Mouse (Mus musculus) retina, embryonic 14.5 days (tissue): ENCODE results near the gene Enkur.
A peak's percentile ranks its signal among the peaks of the same experiment; 100 is the strongest.
"Not testable (repeated sequence)": the region's sequence is repeated elsewhere in the genome, so short reads cannot be mapped to it uniquely, and the experiment has no call there.

Experiments
- DNase-seq: peaks from one replicate; pipeline ENCODE4 v3.0.0-alpha.2; 2015; ENCODE audit warnings: low spot score

Gene Enkur

DNA sequence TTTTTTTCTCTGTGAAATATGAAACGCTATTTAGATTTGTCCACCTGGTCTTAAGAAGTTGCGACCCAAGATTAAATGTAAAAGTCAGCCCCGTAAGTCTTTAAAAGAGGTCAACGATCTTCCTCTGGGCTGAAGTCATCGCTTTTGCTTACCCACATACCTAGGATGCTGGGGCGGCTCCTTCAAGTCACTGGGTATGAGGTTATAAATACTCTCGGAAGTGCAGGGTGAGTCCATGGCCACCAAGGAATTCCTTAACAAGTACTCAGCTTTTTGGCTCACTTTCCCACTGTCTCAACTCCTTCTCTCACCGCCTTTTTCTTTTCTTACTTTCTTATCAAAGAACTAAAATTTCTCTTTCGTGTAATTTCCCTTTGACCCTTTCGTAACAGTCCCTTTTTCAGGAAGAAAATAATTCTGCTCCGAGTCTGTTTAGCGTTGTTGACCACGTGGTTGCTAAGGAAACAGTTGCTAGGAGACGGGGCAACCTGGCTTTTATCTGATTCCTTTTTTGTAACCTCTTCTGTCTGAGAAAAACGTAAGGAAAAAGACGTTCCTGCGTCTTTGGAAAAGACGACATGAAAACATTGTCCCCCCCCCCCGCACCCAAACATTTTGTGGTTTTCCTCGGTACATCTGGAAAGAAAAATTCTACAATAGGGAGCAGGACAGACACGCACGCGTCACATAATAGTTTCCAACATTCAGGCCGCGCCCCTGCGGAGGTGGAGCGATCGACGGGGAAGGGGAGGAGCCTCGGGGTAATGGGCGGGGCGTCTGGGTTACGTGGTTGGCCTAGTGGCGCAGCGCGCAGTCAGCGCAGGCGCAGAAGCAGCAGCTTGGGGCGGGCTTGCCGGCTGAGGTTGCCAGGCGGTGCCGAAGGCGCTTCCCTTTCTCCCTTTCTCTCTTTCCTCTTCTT lies at the start of gene Enkur, which contains the start of gene Thnsl1:
Gene Enkur (minus strand): TSS at position 454 of the 919 bp plus-strand sequence.
Gene Thnsl1 (plus strand): TSS at position 813 of the 919 bp plus-strand sequence.
- DNase-seq: peak; percentile 99

DNA sequence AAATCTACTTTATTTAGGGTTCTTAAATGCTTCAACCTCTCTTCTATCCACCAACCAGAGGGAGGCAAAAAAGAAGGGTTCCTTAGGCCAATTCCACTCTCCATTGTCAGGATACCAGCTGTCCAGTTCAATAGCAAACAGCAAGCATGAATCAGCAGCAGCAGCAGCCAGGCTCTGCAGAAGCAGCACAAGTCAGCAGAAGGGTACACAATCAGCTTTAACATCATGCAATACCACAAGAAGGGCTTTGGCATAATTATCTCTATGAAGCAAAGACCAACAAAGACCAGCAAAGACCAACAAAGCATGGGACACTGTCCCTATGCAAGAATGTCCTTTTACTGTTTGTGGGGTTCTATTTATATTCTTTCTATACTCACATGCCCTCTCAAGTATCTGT lies 49.1 kb upstream of the Enkur start:
- DNase-seq: no peak

DNA sequence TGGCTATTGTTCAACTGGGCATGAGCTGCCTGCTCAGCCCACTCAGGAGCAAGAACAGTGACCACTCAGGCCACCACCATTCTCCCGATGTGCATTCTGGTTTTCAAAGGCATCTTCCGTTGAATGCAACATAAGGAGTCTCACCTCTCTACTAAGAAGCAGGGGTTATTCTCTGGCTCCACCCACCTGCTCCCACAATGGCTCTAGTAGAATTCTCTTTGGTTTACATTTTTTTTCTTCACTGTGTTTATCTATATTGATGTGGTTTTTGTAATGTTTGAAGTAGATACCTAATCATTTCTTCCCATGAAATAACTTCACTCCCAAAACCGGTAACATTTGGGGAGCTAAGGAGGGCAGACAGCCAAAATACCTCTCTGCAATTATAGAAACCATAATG lies 48.5 kb upstream of the Enkur start:
- DNase-seq: no peak

DNA sequence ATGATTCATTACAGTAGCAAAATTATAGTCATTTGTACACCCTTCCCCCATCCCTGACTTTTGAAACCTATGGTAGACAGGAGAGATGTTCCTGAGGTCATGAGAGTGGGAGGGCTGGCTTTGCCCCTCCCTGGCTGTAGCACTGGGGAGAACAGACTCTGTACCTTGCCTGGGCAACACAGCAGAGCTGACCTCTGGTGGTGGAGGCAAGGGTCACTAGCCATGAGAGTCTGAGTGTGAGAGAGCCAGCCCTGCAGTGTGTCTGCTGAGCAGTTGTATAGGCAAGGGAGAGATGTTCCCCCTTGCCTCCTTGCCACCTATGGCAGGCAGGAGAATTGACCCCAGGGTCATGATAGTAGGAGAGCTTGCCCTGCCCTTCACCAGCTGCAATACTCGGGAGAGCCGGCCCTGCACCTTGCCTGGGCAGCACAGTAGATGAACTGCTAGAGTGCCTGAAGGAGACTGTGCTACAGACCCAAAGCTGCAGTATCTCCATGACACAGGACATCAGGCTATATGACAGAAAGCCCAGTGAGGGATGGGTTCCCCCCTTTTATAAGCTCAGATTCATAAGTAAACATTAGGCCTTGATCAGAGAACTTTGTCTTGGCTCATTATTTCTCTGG lies 40.4 kb upstream of the Enkur start:
- no peak for DNase-seq

DNA sequence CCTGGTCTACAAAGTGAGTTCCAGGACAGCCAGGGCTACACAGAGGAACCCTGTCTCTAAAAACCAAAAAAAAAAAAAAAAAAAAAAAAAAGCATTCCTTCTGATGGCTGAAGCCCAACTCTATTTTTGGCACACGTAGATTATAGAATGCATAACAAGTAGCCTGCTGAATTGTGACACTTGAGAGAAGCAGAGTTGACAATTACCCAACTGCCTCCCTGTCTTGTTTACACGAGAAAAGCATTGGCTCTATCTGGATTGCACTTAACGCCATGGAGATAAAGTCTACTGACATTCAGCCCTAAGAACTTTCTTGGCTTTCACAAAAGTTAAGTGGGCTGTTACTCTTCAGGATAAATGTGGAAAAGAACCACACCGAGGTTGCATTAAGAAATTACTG lies 39.8 kb upstream of the Enkur start:
- no peak for DNase-seq

DNA sequence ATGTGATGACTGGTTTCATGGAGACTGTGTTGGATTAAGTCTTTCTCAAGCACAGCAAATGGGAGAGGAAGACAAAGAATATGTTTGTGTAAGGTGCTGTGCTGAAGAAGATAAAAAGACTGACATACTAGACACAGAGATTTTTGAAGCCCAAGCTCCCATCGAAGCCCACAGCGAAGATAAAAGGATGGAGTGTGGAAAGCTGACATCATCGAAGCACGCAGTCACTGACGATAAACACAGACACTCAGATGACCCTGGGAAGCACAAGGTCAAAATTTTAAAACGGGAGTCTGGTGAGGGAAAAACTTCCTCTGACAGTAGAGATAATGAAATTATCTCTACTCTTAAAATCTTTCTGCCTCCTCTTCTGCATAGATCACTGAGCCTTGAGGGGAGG lies 38.9 kb upstream of the Enkur start:
- not testable (repeated sequence) for DNase-seq

DNA sequence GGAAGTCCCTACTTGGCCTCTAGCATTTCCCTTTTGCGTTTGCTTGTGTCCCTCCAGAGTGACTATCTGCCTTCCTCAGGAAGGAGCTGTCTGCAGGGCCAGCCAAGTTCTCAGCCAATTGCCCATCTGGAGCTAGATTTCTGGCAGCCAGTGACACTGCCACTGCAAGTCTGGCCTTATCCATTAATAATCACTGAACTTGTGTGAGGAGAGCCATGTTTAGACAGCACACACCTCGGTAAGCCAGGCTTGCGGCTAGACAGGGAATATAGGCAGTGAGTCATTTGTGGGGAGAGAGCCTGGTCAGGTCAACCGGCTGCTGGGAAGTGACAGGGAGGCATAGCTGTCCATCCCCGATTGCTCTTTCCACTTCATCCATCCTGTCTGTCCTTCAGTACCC lies 31.7 kb upstream of the Enkur start:
- no peak for DNase-seq

DNA sequence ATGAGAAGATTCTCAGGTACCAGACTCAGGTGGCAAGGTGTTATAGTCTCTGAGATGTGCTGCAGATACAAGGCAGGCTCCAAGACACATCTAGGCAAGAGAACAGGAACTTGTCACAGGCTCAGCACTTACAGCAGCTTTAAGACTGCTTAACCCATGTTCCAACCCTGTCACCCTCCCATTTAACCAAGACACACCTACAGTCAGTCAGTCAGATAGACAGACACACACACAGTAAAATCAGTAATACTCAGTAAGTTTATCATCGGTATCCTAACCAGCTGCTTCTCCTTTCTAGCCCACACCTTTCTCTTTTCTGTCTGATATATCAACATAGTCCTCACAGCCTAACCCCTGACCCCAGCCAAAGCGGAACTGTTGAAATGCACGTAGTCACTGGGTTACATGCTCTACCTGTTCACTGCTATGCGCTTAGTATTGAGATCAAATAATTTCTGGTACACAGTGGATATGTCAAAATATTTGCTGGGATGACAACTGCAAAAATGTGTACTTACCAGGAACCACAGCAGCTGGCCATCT lies 30.8 kb upstream of the Enkur start:
- no peak for DNase-seq

DNA sequence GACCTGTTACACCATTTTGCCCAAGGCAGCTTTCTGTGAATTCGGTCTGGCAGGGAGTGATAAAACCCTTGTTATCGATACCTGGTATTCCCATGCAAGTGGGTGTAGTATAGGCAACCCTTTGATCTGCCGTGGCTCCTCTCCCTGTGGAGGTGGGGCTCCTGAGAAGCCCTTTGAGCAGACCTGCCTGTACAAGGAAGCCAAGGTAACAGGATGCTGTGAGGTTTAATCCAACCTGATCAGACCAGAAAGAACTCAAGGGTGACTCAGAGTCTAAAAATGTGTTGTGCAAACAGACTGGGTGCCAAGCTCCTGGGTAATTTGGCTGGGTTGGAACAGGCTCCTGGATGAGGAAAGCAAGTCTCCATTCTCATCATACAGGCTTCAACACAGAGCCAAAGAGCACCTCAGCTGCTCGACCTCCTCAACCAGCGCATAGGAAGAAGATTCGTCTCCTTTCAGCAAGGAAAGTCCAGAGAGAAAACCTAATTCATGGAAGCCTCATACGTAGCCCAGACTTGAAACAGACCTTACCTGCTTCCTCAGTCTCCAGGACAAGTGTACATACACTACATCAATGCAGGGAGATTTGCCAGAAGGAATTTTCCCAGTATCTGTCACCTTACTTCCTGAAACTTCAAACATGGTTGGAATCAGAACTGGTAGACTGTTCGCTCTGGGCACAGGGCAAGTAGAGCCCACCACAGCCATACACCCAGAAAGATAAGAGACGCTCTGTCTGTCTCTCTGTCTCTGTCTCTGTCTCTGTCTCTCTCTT lies 29.9 kb upstream of the Enkur start:
- no peak for DNase-seq

DNA sequence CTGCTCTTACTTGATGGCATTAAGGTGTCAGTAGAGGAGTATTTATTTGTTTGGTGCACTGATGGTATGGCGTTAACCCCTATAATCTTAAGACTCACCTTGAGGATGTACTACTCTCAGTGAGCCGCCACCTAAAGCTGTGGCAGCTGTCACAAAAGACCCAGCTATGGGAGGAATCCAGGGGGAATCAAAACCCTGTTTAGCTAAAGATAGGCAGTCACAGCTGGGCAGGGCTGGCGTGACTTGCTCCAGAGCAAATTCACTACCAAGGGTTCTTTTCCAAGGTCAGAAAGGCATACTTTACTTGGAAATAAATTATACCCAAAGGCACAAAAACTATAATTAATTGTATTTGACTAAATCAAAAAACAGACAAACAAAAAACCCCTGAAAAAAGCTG lies 26.0 kb upstream of the Enkur start:
- no peak for DNase-seq

DNA sequence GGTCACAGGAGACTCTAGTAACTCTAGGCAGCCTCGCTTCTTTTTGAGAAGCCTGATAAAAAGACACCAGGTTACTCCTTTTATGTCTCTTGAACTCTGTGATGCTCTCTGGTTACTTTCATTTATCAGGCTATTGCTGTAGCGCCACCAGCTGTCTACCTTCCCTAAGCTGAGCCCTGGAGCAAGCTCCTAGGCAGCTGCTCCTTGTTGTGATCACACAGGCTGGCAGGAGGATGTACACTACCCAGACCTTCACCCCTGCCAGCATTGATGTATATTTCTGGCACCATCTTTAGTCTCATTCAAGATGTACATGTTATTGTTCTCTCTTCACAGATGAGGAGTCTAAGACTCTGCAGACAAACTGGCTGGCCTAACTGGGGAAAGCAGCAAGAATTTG lies 25.1 kb upstream of the Enkur start:
- no peak for DNase-seq

DNA sequence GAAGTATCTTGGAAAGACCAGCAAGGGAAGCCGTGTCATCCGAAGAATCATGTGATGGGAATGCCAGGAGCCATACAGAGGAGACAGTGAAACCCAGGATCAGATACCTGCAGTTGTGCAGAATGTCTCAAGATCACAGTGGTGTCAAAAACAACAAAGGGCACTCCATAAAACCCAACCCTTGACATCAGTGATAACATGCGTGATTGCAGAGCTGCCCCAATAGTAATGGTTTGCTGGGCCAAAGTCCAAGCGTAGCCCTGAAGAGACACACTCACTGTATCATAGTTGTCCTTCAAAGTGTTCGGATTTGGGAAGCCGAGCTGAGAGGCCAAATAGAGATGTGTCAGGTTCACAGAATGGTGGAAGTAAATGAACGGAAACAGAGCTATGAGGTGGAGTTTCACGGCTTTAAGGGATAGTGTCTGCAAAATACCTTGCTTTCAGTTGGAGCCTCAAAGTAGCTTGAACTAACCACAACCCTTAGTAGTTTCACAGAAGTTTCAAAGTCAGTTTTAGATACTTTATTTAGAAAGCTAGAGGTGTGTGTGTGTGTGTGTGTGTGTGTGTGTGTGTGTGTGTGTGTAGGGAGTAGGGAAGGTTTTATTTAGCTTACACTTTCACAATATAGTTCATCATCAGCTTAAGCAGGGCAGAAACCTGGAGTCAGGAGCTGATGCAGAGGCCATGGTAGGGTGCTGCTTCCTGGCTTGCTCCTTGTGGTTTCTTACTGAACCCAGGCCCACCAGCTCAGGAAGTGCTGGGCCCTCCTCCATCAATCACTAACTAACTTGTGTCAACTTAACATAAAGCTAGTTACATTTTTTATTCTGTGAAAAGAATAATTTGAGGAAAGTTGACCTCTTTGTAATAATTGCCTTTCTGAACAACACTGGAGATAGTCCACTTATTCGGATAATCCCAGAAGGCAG lies 17.6 kb upstream of the Enkur start:
- no peak for DNase-seq

DNA sequence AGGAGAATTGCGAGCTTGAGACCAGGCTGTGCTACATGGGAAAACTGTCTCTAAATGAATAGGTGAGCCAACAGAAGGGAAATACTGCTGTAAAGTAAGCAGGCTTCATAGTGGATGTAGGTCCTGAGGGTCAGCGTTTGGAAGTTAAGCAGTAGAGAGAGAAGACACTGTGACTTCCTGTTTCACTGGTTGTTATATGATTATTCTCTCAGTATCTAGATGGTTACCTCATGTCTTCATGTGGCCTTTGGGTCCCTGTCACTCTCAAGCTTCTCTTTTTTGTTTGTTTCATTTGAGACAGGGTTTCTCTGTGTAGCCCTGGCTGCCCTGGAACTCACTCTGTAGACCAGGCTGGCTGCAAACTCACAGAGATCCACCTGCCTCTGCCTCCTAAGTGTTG lies 10.1 kb upstream of the Enkur start:
- no peak for DNase-seq

DNA sequence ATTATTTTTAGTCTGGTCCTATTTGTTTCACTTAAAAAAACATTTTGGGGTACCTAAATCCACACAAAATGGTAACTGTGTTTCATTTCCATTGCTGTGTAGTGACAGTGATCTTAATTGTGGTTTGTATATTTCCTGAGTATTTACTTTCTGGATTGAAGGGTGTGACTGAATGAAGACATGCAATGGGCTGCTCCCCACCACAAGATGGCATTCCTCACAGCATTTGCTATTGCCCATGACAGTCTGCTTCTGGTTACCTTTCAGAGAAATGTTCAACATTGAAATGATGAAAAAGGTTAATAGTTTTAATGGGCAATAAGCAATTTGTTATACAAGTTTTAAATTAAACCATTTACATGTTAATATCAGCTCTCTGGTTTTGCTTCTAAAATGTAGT lies 9.2 kb upstream of the Enkur start:
- no peak for DNase-seq

DNA sequence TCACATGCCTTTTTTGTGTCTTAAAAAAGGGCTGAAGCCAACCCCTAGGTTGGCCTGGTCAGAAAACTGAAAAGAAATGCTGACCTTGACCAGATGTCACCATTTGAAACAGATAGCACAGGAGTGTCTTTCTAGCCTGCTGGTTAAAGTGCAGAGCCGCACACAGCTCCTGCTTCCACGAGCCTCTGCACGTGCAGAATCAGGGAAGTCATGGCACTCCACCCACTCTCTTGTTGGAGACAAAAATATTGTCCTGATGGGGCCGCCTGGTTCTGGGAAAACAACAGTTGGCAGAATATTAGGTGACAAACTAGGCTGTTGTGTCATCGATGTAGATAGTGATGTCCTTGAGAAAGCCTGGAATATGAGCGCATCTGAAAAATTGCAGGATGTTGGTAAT lies 6.2 kb upstream of the Enkur start:
- DNase-seq: no peak

DNA sequence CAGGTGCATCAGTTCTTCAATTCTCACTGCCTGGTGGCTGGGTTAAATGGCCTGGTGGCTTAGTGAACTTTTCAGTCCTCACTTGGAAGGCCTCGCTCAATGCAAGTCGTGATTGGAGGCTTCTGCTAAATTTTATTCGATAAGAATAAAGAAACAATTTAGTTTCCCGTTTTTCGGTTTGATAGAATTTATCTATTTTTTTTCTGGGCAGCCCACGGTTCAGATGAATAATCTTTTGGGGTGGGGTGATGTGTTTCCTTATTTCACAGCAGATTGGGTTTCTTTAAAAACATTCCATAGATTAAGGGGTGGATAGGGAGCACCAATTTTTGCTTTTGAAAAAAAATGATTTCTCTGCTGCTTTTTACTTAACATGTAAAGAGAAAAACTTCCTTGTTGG lies 1.1 kb upstream of the Enkur start:
- DNase-seq: no peak

DNA sequence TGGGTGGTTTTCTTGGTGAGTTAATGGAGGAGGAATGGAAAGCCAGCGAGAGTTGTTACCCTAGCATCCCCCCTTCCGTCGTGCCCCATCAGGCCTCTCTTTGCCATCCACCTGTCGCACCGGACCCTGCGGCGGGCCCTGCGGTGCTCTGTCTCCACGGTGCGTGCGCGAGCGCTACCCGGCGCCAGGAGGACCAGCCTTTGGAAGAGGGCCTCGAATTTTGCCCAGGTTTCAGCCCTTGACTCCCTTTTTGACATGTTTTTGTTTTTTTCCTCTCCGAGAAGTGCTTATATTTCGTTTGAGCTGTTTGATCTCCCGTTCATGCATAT lies 630 bp upstream of the Enkur start:
- no peak for DNase-seq

DNA sequence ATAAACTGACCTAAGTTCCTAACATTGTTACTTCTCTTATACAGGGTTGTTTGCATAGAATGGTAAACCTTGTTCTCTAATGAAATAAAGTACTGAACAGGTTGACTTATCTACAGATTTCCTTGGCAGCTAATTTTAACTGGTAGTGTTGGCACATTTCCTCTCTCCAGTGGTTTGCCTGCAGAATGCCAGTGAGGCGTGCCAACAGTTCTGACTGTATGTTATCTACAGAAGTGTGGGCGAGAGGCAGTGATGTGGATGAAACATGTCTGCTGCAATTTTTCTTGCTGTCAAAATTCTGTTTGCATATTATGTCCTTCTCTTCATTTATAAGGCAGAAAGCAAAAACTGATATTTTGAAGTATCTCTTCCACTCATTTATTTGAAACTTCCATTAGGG lies 2.4 kb downstream of the Enkur start:
- no peak for DNase-seq

DNA sequence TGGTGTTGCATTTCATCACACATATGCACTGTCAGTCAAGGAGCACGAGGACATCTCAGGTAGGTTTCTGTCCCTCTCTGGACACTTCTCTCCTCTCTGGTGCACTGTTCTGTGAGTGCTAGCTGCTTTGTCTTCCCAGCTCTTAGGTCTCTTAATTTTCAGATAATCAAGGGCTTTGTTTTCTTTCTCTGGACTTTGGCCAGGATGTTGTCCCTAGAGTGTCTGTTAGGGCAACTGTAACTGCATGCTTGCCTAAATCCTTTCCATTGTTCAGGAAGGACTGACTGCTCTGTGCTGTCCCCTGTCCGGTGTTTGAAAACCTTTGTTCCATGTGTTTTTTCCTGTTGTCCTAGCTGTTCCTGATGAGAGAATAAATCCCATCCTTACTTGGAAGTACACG lies 6.1 kb downstream of the Enkur start:
- no peak for DNase-seq

DNA sequence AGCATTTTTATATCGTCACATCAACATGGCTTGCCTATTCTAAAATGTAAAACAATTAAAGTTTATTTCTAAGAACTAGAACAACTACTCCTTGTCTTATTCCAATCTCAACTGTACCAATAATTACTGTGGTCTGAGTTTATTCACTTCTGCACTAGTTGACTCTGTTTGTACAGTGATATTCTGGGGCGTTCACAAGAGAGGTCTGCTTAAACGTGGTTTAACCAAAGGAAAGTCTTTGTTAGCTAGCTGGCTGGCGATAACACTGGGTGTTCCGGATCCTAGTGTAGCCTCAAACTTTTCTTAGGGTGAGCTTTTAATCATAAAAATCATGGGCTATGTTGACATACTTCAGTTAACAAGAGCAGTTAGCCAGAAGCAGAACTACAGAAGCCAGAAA lies 9.9 kb downstream of the Enkur start:
- DNase-seq: no peak

DNA sequence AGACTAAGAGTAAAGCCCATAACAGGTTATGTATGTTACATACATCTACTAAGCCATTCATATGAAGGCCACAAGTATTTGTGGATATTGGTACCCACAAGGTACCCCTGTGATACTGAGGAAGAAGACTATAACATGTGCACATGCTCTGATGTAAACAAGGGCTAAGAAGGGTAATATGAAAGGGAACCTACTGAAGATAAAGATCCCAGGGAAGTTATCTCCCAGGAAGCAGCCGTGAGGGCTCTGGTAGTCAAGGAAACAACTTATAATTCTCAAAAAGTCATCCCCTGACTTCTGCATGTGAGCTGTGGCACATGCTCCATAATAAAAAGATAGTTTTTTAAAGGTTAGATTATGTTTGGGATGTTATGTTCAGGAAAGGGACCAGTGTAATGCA lies 13.9 kb downstream of the Enkur start:
- no peak for DNase-seq

DNA sequence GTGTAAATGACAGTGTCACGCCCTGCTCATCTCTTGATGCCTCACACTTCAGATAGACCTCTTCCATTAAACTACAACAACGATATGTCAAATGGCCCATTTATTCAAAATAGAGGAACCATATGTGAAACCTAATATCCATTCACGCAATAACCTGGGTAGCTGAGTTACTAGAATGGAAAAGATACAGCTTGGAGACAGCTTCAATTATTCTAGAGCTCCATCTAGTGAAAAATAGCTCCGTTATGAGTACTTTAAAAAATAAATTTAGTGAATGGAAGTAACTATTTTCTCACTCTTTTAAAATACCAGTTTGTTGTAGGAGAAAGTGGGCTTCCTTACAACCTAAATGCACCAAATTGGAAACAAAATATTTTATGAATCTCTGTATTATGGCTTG lies 16.6 kb downstream of the Enkur start:
- DNase-seq: peak; percentile 10
